Mouse (Mus musculus): ENCODE results near the gene Men1. TPM values are rescaled to one million over a fixed set of nuclear protein-coding genes. Genes with fewer than 3 reads are reported as not detected.

The Men1 gene
- polyA plus RNA-seq, 1 experiment from 2014 or later: 96.1 TPM

- Histone ChIP-seq H3K4me3 (replicated peaks; ENCODE audit: low read length) (no peak within 1 kb of the TSS), H3K9ac (replicated peaks; ENCODE audit: low read depth, low read length) (no peak within 1 kb of the TSS), H3K27ac (ENCODE audit: low read length) (no peak within 1 kb of the TSS), H3K4me1 (replicated peaks; ENCODE audit: control insufficient read depth, insufficient read depth, low read length) (no peaks in the 10 kb centered on the region), H3K27me3 (replicated peaks; ENCODE audit: control insufficient read depth, insufficient read depth, low read length) (no peaks in the 10 kb centered on the region), H3K9me3 (ENCODE audit: control insufficient read depth, low read length) (no peaks in the 10 kb centered on the region), H3K4me2 (ENCODE audit: low read length) (no peak within 1 kb of the TSS), H3K36me3 (ENCODE audit: control insufficient read depth, insufficient read depth) (no peaks in the 10 kb centered on the region)
- 16% methylated on average over 7 of the region's 7 CpGs for WGBS
- ATAC-seq: no peak
Measured at GRCm38 (mm10) chr19:6384128-6384527, 49.3 kb downstream of the Men1 start, which contains the start of gene Pygm. Gene Pygm (plus strand): TSS chr19:6384399.

- 90% methylated on average over 11 of the region's 11 CpGs for WGBS
- H3K9me3 ChIP-seq (ENCODE audit: control insufficient read depth, low read length): no peaks in the 10 kb centered on the region
- H3K4me1 ChIP-seq (replicated peaks; ENCODE audit: control insufficient read depth, insufficient read depth, low read length): peaks cover 7% of the 10 kb centered on the region
- H3K4me2 ChIP-seq (ENCODE audit: low read length): no peak overlapping the region
- no peaks in the 10 kb centered on the region for H3K36me3 ChIP-seq (ENCODE audit: control insufficient read depth, insufficient read depth)
- no peak overlapping the region for H3K9ac ChIP-seq (replicated peaks; ENCODE audit: low read depth, low read length)
- H3K4me3 ChIP-seq (replicated peaks; ENCODE audit: low read length): no peak overlapping the region
- H3K27ac ChIP-seq (ENCODE audit: low read length): no peak overlapping the region
- no peaks in the 10 kb centered on the region for H3K27me3 ChIP-seq (replicated peaks; ENCODE audit: control insufficient read depth, insufficient read depth, low read length)
- ATAC-seq: no peak
Measured at GRCm38 (mm10) chr19:6384954-6385353, 50.2 kb downstream of the Men1 start.

GRCm38 (mm10) chr19:6385419-6385818, 50.6 kb downstream of the Men1 start:
- Histone ChIP-seq H3K4me1 (replicated peaks; ENCODE audit: control insufficient read depth, insufficient read depth, low read length) (peaks cover 7% of the 10 kb centered on the region), H3K27me3 (replicated peaks; ENCODE audit: control insufficient read depth, insufficient read depth, low read length) (no peaks in the 10 kb centered on the region), H3K9ac (replicated peaks; ENCODE audit: low read depth, low read length) (no peak overlapping the region), H3K36me3 (ENCODE audit: control insufficient read depth, insufficient read depth) (no peaks in the 10 kb centered on the region), H3K27ac (ENCODE audit: low read length) (no peak overlapping the region), H3K9me3 (ENCODE audit: control insufficient read depth, low read length) (no peaks in the 10 kb centered on the region), H3K4me3 (replicated peaks; ENCODE audit: low read length) (no peak overlapping the region), H3K4me2 (ENCODE audit: low read length) (no peak overlapping the region)
- ATAC-seq: no peak
- WGBS: 89% methylated on average over 5 of the region's 5 CpGs

- Histone ChIP-seq H3K4me1 (replicated peaks; ENCODE audit: control insufficient read depth, insufficient read depth, low read length) (peaks cover 7% of the 10 kb centered on the region), H3K9me3 (ENCODE audit: control insufficient read depth, low read length) (no peaks in the 10 kb centered on the region), H3K27ac (ENCODE audit: low read length) (no peak overlapping the region), H3K4me2 (ENCODE audit: low read length) (no peak overlapping the region), H3K36me3 (ENCODE audit: control insufficient read depth, insufficient read depth) (no peaks in the 10 kb centered on the region), H3K9ac (replicated peaks; ENCODE audit: low read depth, low read length) (no peak overlapping the region), H3K4me3 (replicated peaks; ENCODE audit: low read length) (no peak overlapping the region), H3K27me3 (replicated peaks; ENCODE audit: control insufficient read depth, insufficient read depth, low read length) (no peaks in the 10 kb centered on the region)
- 77% methylated on average over 7 of the region's 7 CpGs for WGBS
- ATAC-seq: no peak
Measured at GRCm38 (mm10) chr19:6385821-6386220, 51.0 kb downstream of the Men1 start.

- Histone ChIP-seq H3K9ac (replicated peaks; ENCODE audit: low read depth, low read length) (no peak overlapping the region), H3K4me1 (replicated peaks; ENCODE audit: control insufficient read depth, insufficient read depth, low read length) (peaks cover 7% of the 10 kb centered on the region), H3K36me3 (ENCODE audit: control insufficient read depth, insufficient read depth) (no peaks in the 10 kb centered on the region), H3K4me3 (replicated peaks; ENCODE audit: low read length) (no peak overlapping the region), H3K27me3 (replicated peaks; ENCODE audit: control insufficient read depth, insufficient read depth, low read length) (no peaks in the 10 kb centered on the region), H3K27ac (ENCODE audit: low read length) (no peak overlapping the region), H3K4me2 (ENCODE audit: low read length) (no peak overlapping the region), H3K9me3 (ENCODE audit: control insufficient read depth, low read length) (no peaks in the 10 kb centered on the region)
- 66% methylated on average over 9 of the region's 9 CpGs for WGBS
- ATAC-seq: no peak
Measured at GRCm38 (mm10) chr19:6386234-6386633, 51.5 kb downstream of the Men1 start.

- WGBS: 80% methylated on average over 13 of the region's 13 CpGs
- no peak for ATAC-seq
- Histone ChIP-seq H3K4me1 (replicated peaks; ENCODE audit: control insufficient read depth, insufficient read depth, low read length) (peaks cover 7% of the 10 kb centered on the region), H3K9me3 (ENCODE audit: control insufficient read depth, low read length) (no peaks in the 10 kb centered on the region), H3K36me3 (ENCODE audit: control insufficient read depth, insufficient read depth) (no peaks in the 10 kb centered on the region), H3K4me2 (ENCODE audit: low read length) (no peak overlapping the region), H3K9ac (replicated peaks; ENCODE audit: low read depth, low read length) (no peak overlapping the region), H3K27ac (ENCODE audit: low read length) (no peak overlapping the region), H3K4me3 (replicated peaks; ENCODE audit: low read length) (no peak overlapping the region), H3K27me3 (replicated peaks; ENCODE audit: control insufficient read depth, insufficient read depth, low read length) (no peaks in the 10 kb centered on the region)
Measured at GRCm38 (mm10) chr19:6388006-6388405, 53.2 kb downstream of the Men1 start.

- Histone ChIP-seq H3K27me3 (replicated peaks; ENCODE audit: control insufficient read depth, insufficient read depth, low read length) (no peaks in the 10 kb centered on the region), H3K36me3 (ENCODE audit: control insufficient read depth, insufficient read depth) (no peaks in the 10 kb centered on the region), H3K4me2 (ENCODE audit: low read length) (peak overlapping the region; percentile 46), H3K4me1 (replicated peaks; ENCODE audit: control insufficient read depth, insufficient read depth, low read length) (peaks cover 7% of the 10 kb centered on the region), H3K27ac (ENCODE audit: low read length) (no peak overlapping the region), H3K9ac (replicated peaks; ENCODE audit: low read depth, low read length) (peak overlapping the region; percentile 41; the same call in 1 of the 2 replicates), H3K4me3 (replicated peaks; ENCODE audit: low read length) (peak overlapping the region; percentile 30), H3K9me3 (ENCODE audit: control insufficient read depth, low read length) (no peaks in the 10 kb centered on the region)
- WGBS: 7% methylated on average over 16 of the region's 16 CpGs
- ATAC-seq: no peak
Measured at GRCm38 (mm10) chr19:6389803-6390202, 55.0 kb downstream of the Men1 start.

GRCm38 (mm10) chr19:6390251-6390650, 55.5 kb downstream of the Men1 start:
- H3K4me3 ChIP-seq (replicated peaks; ENCODE audit: low read length): no peak overlapping the region
- H3K4me2 ChIP-seq (ENCODE audit: low read length): no peak overlapping the region
- 68% methylated on average over 6 of the region's 6 CpGs for WGBS

More at GRCm38 (mm10) chr19:6390251-6390650, 55.5 kb downstream of the Men1 start:
- ATAC-seq: no peak
- Histone ChIP-seq H3K9me3 (ENCODE audit: control insufficient read depth, low read length) (no peaks in the 10 kb centered on the region), H3K36me3 (ENCODE audit: control insufficient read depth, insufficient read depth) (no peaks in the 10 kb centered on the region), H3K27me3 (replicated peaks; ENCODE audit: control insufficient read depth, insufficient read depth, low read length) (no peaks in the 10 kb centered on the region), H3K27ac (ENCODE audit: low read length) (no peak overlapping the region), H3K4me1 (replicated peaks; ENCODE audit: control insufficient read depth, insufficient read depth, low read length) (peaks cover 7% of the 10 kb centered on the region), H3K9ac (replicated peaks; ENCODE audit: low read depth, low read length) (no peak overlapping the region)

All from forebrain, embryonic 16.5 days (tissue).